Mouse (Mus musculus): ENCODE measurements at regions not wholly inside any gene's neighbourhood (a gene's known extent, or its start where the extent isn't known, plus 50 kb on each side); places are given as distances from the start of the nearest gene placed in this dataset.

- DNase-seq (ENCODE audit: low spot score): no peak
Observed at GRCm38 (mm10) chr4:124175531-124175930, 257.7 kb upstream of the 4930535I16Rik start.

GRCm38 (mm10) chr4:124154627-124155026 lies 236.8 kb upstream of the 4930535I16Rik start:
- WGBS: 90% methylated on average over 4 of the region's 6 CpGs

More at GRCm38 (mm10) chr4:124175531-124175930, 257.7 kb upstream of the 4930535I16Rik start:
- no peak for ATAC-seq (ENCODE audit: insufficient number of reproducible peaks, low FRiP score, low TSS enrichment, low read depth)
- Histone ChIP-seq H3K27me3 (ENCODE audit: control insufficient read depth, insufficient read depth, low read length) (peaks cover 22% of the 10 kb centered on the region), H3K27ac (replicated peaks; ENCODE audit: low read depth, low read length) (no peak overlapping the region), H3K9me3 (ENCODE audit: control insufficient read depth, low read length) (no peaks in the 10 kb centered on the region), H3K9ac (ENCODE audit: low read length) (no peak overlapping the region), H3K36me3 (ENCODE audit: control insufficient read depth, insufficient read depth, low read length) (no peaks in the 10 kb centered on the region), H3K4me2 (ENCODE audit: low read depth, severe bottlenecking) (no peak overlapping the region), H3K4me3 (ENCODE audit: low read depth, low read length) (no peak overlapping the region), H3K4me1 (ENCODE audit: control insufficient read depth, insufficient read depth, low read length) (0 out of 2 replicates have a peak, but pooled peaks cover 3% of the 10 kb centered on the region)
- 36% methylated on average over 6 of the region's 6 CpGs for WGBS

GRCm38 (mm10) chr4:124149771-124150451 lies 232.1 kb upstream of the 4930535I16Rik start:
- peak; percentile 48 for DNase-seq (ENCODE audit: low spot score)
- peak overlapping the region; percentile 43; the same call in 1 of the 2 replicates for H3K9ac ChIP-seq (ENCODE audit: low read length)
- no peaks in the 10 kb centered on the region for H3K4me1 ChIP-seq (ENCODE audit: control insufficient read depth, insufficient read depth, low read length)
- H3K4me2 ChIP-seq (ENCODE audit: low read depth, severe bottlenecking): peak overlapping the region; percentile 53
- peak overlapping the region; percentile 15; the same call in 1 of the 2 replicates for H3K4me3 ChIP-seq (ENCODE audit: low read depth, low read length)
- no peaks in the 10 kb centered on the region for H3K9me3 ChIP-seq (ENCODE audit: control insufficient read depth, low read length)
- no peaks in the 10 kb centered on the region for H3K36me3 ChIP-seq (ENCODE audit: control insufficient read depth, insufficient read depth, low read length)
- no peak for ATAC-seq (ENCODE audit: insufficient number of reproducible peaks, low FRiP score, low TSS enrichment, low read depth)
- no peak overlapping the region for H3K27ac ChIP-seq (replicated peaks; ENCODE audit: low read depth, low read length)
- no peaks in the 10 kb centered on the region for H3K27me3 ChIP-seq (ENCODE audit: control insufficient read depth, insufficient read depth, low read length)
- 7% methylated on average over 16 of the region's 16 CpGs for WGBS

More at GRCm38 (mm10) chr4:124154627-124155026, 236.8 kb upstream of the 4930535I16Rik start:
- Histone ChIP-seq H3K27ac (replicated peaks; ENCODE audit: low read depth, low read length) (no peak overlapping the region), H3K9ac (ENCODE audit: low read length) (no peak overlapping the region), H3K36me3 (ENCODE audit: control insufficient read depth, insufficient read depth, low read length) (no peaks in the 10 kb centered on the region), H3K4me2 (ENCODE audit: low read depth, severe bottlenecking) (no peak overlapping the region), H3K27me3 (ENCODE audit: control insufficient read depth, insufficient read depth, low read length) (no peaks in the 10 kb centered on the region), H3K9me3 (ENCODE audit: control insufficient read depth, low read length) (no peaks in the 10 kb centered on the region), H3K4me3 (ENCODE audit: low read depth, low read length) (no peak overlapping the region), H3K4me1 (ENCODE audit: control insufficient read depth, insufficient read depth, low read length) (no peaks in the 10 kb centered on the region)
- DNase-seq (ENCODE audit: low spot score) (no peak), ATAC-seq (ENCODE audit: insufficient number of reproducible peaks, low FRiP score, low TSS enrichment, low read depth) (no peak)

- H3K4me3 ChIP-seq (ENCODE audit: low read depth, low read length): no peak overlapping the region
- WGBS: 78% methylated on average over 3 of the region's 3 CpGs
- H3K4me1 ChIP-seq (ENCODE audit: control insufficient read depth, insufficient read depth, low read length): no peaks in the 10 kb centered on the region
- H3K4me2 ChIP-seq (ENCODE audit: low read depth, severe bottlenecking): no peak overlapping the region
- H3K36me3 ChIP-seq (ENCODE audit: control insufficient read depth, insufficient read depth, low read length): no peaks in the 10 kb centered on the region
- ATAC-seq (ENCODE audit: insufficient number of reproducible peaks, low FRiP score, low TSS enrichment, low read depth) (no peak), DNase-seq (ENCODE audit: low spot score) (no peak)
- no peak overlapping the region for H3K27ac ChIP-seq (replicated peaks; ENCODE audit: low read depth, low read length)
- H3K9me3 ChIP-seq (ENCODE audit: control insufficient read depth, low read length): no peaks in the 10 kb centered on the region
- no peaks in the 10 kb centered on the region for H3K27me3 ChIP-seq (ENCODE audit: control insufficient read depth, insufficient read depth, low read length)
- no peak overlapping the region for H3K9ac ChIP-seq (ENCODE audit: low read length)
Observed at GRCm38 (mm10) chr4:124149037-124149436, 231.2 kb upstream of the 4930535I16Rik start.

GRCm38 (mm10) chr4:124147276-124147675 lies 229.5 kb upstream of the 4930535I16Rik start:
- 76% methylated on average over 4 of the region's 4 CpGs for WGBS
- Histone ChIP-seq H3K4me3 (ENCODE audit: low read depth, low read length) (no peak overlapping the region), H3K27me3 (ENCODE audit: control insufficient read depth, insufficient read depth, low read length) (no peaks in the 10 kb centered on the region), H3K9me3 (ENCODE audit: control insufficient read depth, low read length) (no peaks in the 10 kb centered on the region), H3K9ac (ENCODE audit: low read length) (no peak overlapping the region), H3K36me3 (ENCODE audit: control insufficient read depth, insufficient read depth, low read length) (no peaks in the 10 kb centered on the region), H3K27ac (replicated peaks; ENCODE audit: low read depth, low read length) (no peak overlapping the region), H3K4me1 (ENCODE audit: control insufficient read depth, insufficient read depth, low read length) (no peaks in the 10 kb centered on the region), H3K4me2 (ENCODE audit: low read depth, severe bottlenecking) (no peak overlapping the region)
- no peak for DNase-seq (ENCODE audit: low spot score)
- no peak for ATAC-seq (ENCODE audit: insufficient number of reproducible peaks, low FRiP score, low TSS enrichment, low read depth)

GRCm38 (mm10) chr4:124146135-124146534 lies 228.3 kb upstream of the 4930535I16Rik start:
- DNase-seq (ENCODE audit: low spot score): no peak
- Histone ChIP-seq H3K4me2 (ENCODE audit: low read depth, severe bottlenecking) (no peak overlapping the region), H3K9me3 (ENCODE audit: control insufficient read depth, low read length) (no peaks in the 10 kb centered on the region), H3K36me3 (ENCODE audit: control insufficient read depth, insufficient read depth, low read length) (no peaks in the 10 kb centered on the region), H3K4me1 (ENCODE audit: control insufficient read depth, insufficient read depth, low read length) (no peaks in the 10 kb centered on the region), H3K9ac (ENCODE audit: low read length) (no peak overlapping the region), H3K4me3 (ENCODE audit: low read depth, low read length) (no peak overlapping the region), H3K27me3 (ENCODE audit: control insufficient read depth, insufficient read depth, low read length) (no peaks in the 10 kb centered on the region), H3K27ac (replicated peaks; ENCODE audit: low read depth, low read length) (no peak overlapping the region)
- ATAC-seq (ENCODE audit: insufficient number of reproducible peaks, low FRiP score, low TSS enrichment, low read depth): no peak
- 27% methylated on average over 8 of the region's 8 CpGs for WGBS

- Histone ChIP-seq H3K9ac (ENCODE audit: low read length) (no peak overlapping the region), H3K27me3 (ENCODE audit: control insufficient read depth, insufficient read depth, low read length) (no peaks in the 10 kb centered on the region), H3K4me2 (ENCODE audit: low read depth, severe bottlenecking) (no peak overlapping the region), H3K36me3 (ENCODE audit: control insufficient read depth, insufficient read depth, low read length) (no peaks in the 10 kb centered on the region), H3K9me3 (ENCODE audit: control insufficient read depth, low read length) (no peaks in the 10 kb centered on the region), H3K27ac (replicated peaks; ENCODE audit: low read depth, low read length) (no peak overlapping the region), H3K4me1 (ENCODE audit: control insufficient read depth, insufficient read depth, low read length) (no peaks in the 10 kb centered on the region), H3K4me3 (ENCODE audit: low read depth, low read length) (no peak overlapping the region)
- ATAC-seq (ENCODE audit: insufficient number of reproducible peaks, low FRiP score, low TSS enrichment, low read depth) (no peak), DNase-seq (ENCODE audit: low spot score) (no peak)
- WGBS: 14% methylated on average over 5 of the region's 5 CpGs
Observed at GRCm38 (mm10) chr4:124143630-124144029, 225.8 kb upstream of the 4930535I16Rik start.

GRCm38 (mm10) chr4:124143226-124143625 lies 225.4 kb upstream of the 4930535I16Rik start:
- Histone ChIP-seq H3K27me3 (ENCODE audit: control insufficient read depth, insufficient read depth, low read length) (no peaks in the 10 kb centered on the region), H3K4me1 (ENCODE audit: control insufficient read depth, insufficient read depth, low read length) (no peaks in the 10 kb centered on the region), H3K9ac (ENCODE audit: low read length) (no peak overlapping the region), H3K4me3 (ENCODE audit: low read depth, low read length) (no peak overlapping the region), H3K27ac (replicated peaks; ENCODE audit: low read depth, low read length) (no peak overlapping the region), H3K9me3 (ENCODE audit: control insufficient read depth, low read length) (no peaks in the 10 kb centered on the region), H3K36me3 (ENCODE audit: control insufficient read depth, insufficient read depth, low read length) (no peaks in the 10 kb centered on the region), H3K4me2 (ENCODE audit: low read depth, severe bottlenecking) (no peak overlapping the region)
- ATAC-seq (ENCODE audit: insufficient number of reproducible peaks, low FRiP score, low TSS enrichment, low read depth) (no peak), DNase-seq (ENCODE audit: low spot score) (no peak)
- 47% methylated on average over 7 of the region's 7 CpGs for WGBS

GRCm38 (mm10) chr4:124142083-124142482 lies 224.3 kb upstream of the 4930535I16Rik start:
- Histone ChIP-seq H3K4me1 (ENCODE audit: control insufficient read depth, insufficient read depth, low read length) (no peaks in the 10 kb centered on the region), H3K9me3 (ENCODE audit: control insufficient read depth, low read length) (no peaks in the 10 kb centered on the region), H3K9ac (ENCODE audit: low read length) (no peak overlapping the region), H3K27me3 (ENCODE audit: control insufficient read depth, insufficient read depth, low read length) (no peaks in the 10 kb centered on the region), H3K36me3 (ENCODE audit: control insufficient read depth, insufficient read depth, low read length) (no peaks in the 10 kb centered on the region), H3K4me3 (ENCODE audit: low read depth, low read length) (no peak overlapping the region), H3K4me2 (ENCODE audit: low read depth, severe bottlenecking) (no peak overlapping the region), H3K27ac (replicated peaks; ENCODE audit: low read depth, low read length) (no peak overlapping the region)
- no peak for ATAC-seq (ENCODE audit: insufficient number of reproducible peaks, low FRiP score, low TSS enrichment, low read depth)
- DNase-seq (ENCODE audit: low spot score): peak; percentile 96
- 12% methylated on average over 5 of the region's 5 CpGs for WGBS

All from limb, embryonic 11.5 days (tissue).